Mouse (Mus musculus): ENCODE measurements around the gene Dnajb12. TPM values are rescaled to one million over a fixed set of nuclear protein-coding genes. Genes with fewer than 3 reads are reported as not detected.
"Not testable (repeated sequence)": the region's sequence is repeated elsewhere in the genome, so short reads cannot be mapped to it uniquely, and the experiment has no call there.

Gene Dnajb12
- polyA plus RNA-seq, 1 experiment from 2014 or later: 16.9 TPM

- Histone ChIP-seq H3K9me3 (replicated peaks) (0 out of 2 replicates have a peak, but pooled peaks cover 4% of the 10 kb centered on the region), H3K27ac (no peak overlapping the region), H3K9ac (no peak overlapping the region), H3K4me1 (peaks cover 2% of the 10 kb centered on the region), H3K4me3 (no peak overlapping the region), H3K36me3 (ENCODE audit: poor library complexity, severe bottlenecking) (no peaks in the 10 kb centered on the region), H3K27me3 (no peaks in the 10 kb centered on the region), H3K4me2 (no peak overlapping the region)
- no peak for ATAC-seq
- WGBS: 82% methylated on average over 5 of the region's 5 CpGs
Observed at GRCm38 (mm10) chr10:59873613-59874012, 5.7 kb upstream of the Dnajb12 start.

DNA sequence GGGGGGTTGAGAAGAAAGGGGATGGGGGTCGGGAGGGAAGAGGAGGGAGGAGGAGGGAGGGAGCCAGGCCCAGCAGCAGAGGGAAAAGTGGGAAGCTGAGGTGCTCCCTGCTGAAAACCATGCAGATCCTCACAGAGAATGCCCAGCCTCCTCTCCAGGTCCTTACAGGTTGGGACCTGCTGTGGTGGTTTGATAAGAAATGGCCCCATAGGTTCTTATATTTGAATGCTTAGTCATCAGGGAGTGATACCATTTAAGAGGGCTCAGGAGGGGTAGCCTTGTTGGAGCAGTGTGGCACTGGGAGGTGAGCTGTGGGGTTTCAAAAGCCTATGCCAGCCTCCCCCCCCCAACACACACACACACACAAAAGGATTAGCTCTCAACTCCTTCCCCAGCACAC, 4.0 kb upstream of the Dnajb12 start:
- no peaks in the 10 kb centered on the region for H3K36me3 ChIP-seq (ENCODE audit: poor library complexity, severe bottlenecking)
- no peak for ATAC-seq
- H3K4me3 ChIP-seq: no peak overlapping the region
- H3K9ac ChIP-seq: no peak overlapping the region
- no peak overlapping the region for H3K27ac ChIP-seq
- H3K4me1 ChIP-seq: peaks cover 7% of the 10 kb centered on the region
- WGBS: 25% methylated on average over 1 of the region's 1 CpGs
- no peak overlapping the region for H3K4me2 ChIP-seq
- no peaks in the 10 kb centered on the region for H3K27me3 ChIP-seq
- H3K9me3 ChIP-seq (replicated peaks): 0 out of 2 replicates have a peak, but pooled peaks cover 4% of the 10 kb centered on the region

DNA sequence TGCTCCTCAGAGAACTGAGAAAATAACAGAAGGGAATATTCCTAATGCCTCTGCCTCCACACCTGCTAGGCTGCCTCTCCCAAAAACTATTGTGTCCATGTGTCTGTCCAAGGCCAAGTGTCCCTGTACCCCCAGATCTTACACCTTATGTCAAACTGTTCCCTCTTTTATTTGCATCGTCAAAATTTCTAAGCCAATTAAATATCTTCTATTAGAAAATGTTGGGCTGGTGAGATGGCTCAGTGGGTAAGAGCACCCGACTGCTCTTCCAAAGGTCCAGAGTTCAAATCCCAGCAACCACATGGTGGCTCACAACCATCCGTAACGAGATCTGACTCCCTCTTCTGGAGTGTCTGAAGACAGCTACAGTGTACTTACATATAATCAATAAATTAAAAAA, 2.7 kb upstream of the Dnajb12 start:
- peaks cover 15% of the 10 kb centered on the region for H3K4me1 ChIP-seq

GRCm38 (mm10) chr10:59877421-59878117, 1.8 kb upstream of the Dnajb12 start:
- ATAC-seq: no peak
- WGBS: 73% methylated on average over 15 of the region's 15 CpGs
- no peak overlapping the region for H3K4me2 ChIP-seq
- H3K9me3 ChIP-seq (replicated peaks): no peaks in the 10 kb centered on the region
- H3K27me3 ChIP-seq: no peaks in the 10 kb centered on the region
- no peak overlapping the region for H3K27ac ChIP-seq
- H3K4me1 ChIP-seq: peaks cover 15% of the 10 kb centered on the region
- no peak overlapping the region for H3K4me3 ChIP-seq
- no peaks in the 10 kb centered on the region for H3K36me3 ChIP-seq (ENCODE audit: poor library complexity, severe bottlenecking)
- H3K9ac ChIP-seq: no peak overlapping the region

More for the DNA sequence above, 2.7 kb upstream of the Dnajb12 start:
- H3K36me3 ChIP-seq (ENCODE audit: poor library complexity, severe bottlenecking); H3K9me3 ChIP-seq (replicated peaks); H3K9ac ChIP-seq; H3K27me3 ChIP-seq; ATAC-seq; H3K27ac ChIP-seq; H3K4me3 ChIP-seq; H3K4me2 ChIP-seq: not testable (repeated sequence)
- 95% methylated on average over 4 of the region's 4 CpGs for WGBS

GRCm38 (mm10) chr10:59878823-59879222, 533 bp upstream of the Dnajb12 start:
- Histone ChIP-seq H3K4me3 (peak overlapping the region; percentile 90), H3K4me2 (peak overlapping the region; percentile 89), H3K27ac (peak overlapping the region; percentile 100; the same call in 1 of the 2 replicates), H3K4me1 (peaks cover 15% of the 10 kb centered on the region), H3K9ac (peak overlapping the region; percentile 95), H3K9me3 (replicated peaks) (no peaks in the 10 kb centered on the region), H3K27me3 (no peaks in the 10 kb centered on the region), H3K36me3 (ENCODE audit: poor library complexity, severe bottlenecking) (peaks cover 3% of the 10 kb centered on the region; the same call in 1 of the 2 replicates)
- 24% methylated on average over 5 of the region's 5 CpGs for WGBS
- 0 out of 2 replicates have a peak, but pooled peaks have one; percentile 1 for ATAC-seq

DNA sequence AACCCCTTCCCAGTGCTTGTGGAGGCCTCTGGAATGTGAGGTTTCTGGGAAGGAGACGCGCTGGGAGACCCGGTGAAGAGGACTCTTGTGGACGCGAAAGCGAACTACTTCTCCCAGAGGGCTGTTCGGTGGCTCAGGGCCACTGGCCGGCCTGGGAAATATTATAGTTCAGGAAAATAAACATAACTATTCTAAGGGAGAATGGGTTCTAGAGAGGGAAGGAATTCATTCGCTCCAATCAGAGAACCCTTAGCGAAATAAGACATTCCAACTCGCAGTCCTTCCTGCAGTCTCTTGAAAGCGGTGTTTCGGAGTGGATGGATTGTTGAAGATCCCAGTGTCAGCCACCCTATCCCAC, 652 bp downstream of the Dnajb12 start:
- H3K9me3 ChIP-seq (replicated peaks): no peaks in the 10 kb centered on the region
- H3K27ac ChIP-seq: peak overlapping the region; percentile 100
- H3K36me3 ChIP-seq (ENCODE audit: poor library complexity, severe bottlenecking): peaks cover 15% of the 10 kb centered on the region; the same call in 1 of the 2 replicates
- H3K27me3 ChIP-seq: no peaks in the 10 kb centered on the region
- WGBS: under 1% methylated on average over 13 of the region's 13 CpGs
- ATAC-seq: peak; percentile 67; the same call in 1 of the 2 replicates
- peak overlapping the region; percentile 89 for H3K4me2 ChIP-seq
- peak overlapping the region; percentile 95 for H3K9ac ChIP-seq
- peaks cover 15% of the 10 kb centered on the region for H3K4me1 ChIP-seq
- H3K4me3 ChIP-seq: peak overlapping the region; percentile 90

DNA sequence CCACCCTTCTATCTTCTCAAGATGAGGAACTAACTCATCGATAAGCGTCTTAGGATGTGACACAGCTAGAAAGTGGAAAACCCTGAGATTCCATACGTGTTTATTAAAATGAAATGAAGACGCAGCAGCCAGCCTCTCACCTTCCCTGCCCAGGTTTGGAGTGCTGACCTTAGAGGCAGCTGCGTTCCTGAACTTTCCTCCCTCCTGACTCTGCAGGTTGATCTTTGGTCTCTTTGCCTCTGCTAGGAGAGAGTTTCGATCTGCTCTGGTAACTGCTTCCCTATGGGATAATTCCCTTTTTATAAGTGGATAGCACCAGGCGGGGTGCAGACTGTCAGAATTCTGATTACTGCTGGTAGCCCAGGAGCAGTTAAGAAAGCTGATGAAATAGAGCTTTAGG, 1.5 kb downstream of the Dnajb12 start:
- peaks cover 15% of the 10 kb centered on the region for H3K4me1 ChIP-seq
- H3K9ac ChIP-seq: peak overlapping the region; percentile 95
- WGBS: 94% methylated on average over 7 of the region's 7 CpGs
- no peaks in the 10 kb centered on the region for H3K9me3 ChIP-seq (replicated peaks)
- H3K4me2 ChIP-seq: peak overlapping the region; percentile 89
- no peak overlapping the region for H3K27ac ChIP-seq
- no peak for ATAC-seq
- peak overlapping the region; percentile 90 for H3K4me3 ChIP-seq
- peaks cover 19% of the 10 kb centered on the region; the same call in 1 of the 2 replicates for H3K36me3 ChIP-seq (ENCODE audit: poor library complexity, severe bottlenecking)
- no peaks in the 10 kb centered on the region for H3K27me3 ChIP-seq

GRCm38 (mm10) chr10:59884327-59885173, 5.2 kb downstream of the Dnajb12 start:
- ATAC-seq: no peak
- Histone ChIP-seq H3K36me3 (ENCODE audit: poor library complexity, severe bottlenecking) (peaks cover 19% of the 10 kb centered on the region; the same call in 1 of the 2 replicates), H3K4me3 (no peak overlapping the region), H3K27ac (no peak overlapping the region; the same call in 1 of the 2 replicates), H3K4me2 (no peak overlapping the region), H3K9me3 (replicated peaks) (no peaks in the 10 kb centered on the region), H3K27me3 (no peaks in the 10 kb centered on the region), H3K4me1 (peaks cover 10% of the 10 kb centered on the region), H3K9ac (0 out of 2 replicates have a peak overlapping the region, but pooled peaks have one; percentile 5)
- 87% methylated on average over 10 of the region's 10 CpGs for WGBS

DNA sequence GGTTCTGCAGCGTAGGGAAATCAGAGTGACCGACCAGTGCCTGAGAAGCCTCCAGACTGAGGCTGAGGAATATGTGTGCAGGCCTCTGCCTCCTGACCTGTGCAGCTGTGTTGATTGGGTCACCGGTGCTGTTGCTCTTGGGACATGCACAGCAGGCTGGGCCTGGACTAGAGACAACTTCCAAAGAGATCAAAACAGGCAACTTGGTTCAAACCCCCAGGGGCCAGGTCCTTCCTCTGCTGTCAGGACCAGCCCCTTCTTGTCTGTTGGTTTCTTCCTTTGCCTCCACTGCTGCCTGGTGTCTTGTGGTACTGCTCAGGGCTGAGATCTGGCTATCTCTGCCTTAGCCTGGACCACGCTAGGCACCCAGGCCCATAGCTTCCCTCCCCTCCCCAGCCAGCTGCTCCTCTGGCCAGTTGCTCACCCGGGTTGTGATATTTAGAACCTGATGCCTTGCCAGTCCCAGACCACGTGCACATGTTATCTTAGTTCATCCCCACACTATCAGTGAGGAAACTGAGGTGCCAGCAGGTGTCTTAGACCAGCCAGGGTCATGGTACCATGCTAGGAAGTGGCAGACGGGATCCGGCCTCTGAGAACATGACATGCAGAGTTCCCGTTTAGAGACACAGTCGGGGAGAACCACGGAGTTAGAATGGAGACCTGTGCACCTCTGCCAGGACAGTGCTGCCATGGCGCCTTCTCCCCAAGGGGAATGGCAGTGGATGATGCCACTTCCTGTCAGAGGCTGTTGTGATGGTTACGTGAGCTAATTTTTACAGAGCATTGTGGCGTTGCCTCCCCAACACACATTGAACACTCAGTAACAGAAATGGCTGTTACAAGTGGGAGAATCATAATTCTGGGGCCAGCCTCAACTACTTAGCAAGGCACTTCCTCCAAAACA, 6.1 kb downstream of the Dnajb12 start:
- Histone ChIP-seq H3K4me1 (peaks cover 14% of the 10 kb centered on the region), H3K27me3 (no peaks in the 10 kb centered on the region), H3K27ac (no peak overlapping the region), H3K4me3 (no peak overlapping the region), H3K4me2 (no peak overlapping the region), H3K9me3 (replicated peaks) (no peaks in the 10 kb centered on the region), H3K9ac (no peak overlapping the region), H3K36me3 (ENCODE audit: poor library complexity, severe bottlenecking) (peaks cover 26% of the 10 kb centered on the region)
- no peak for ATAC-seq
- WGBS: 92% methylated on average over 14 of the region's 14 CpGs

DNA sequence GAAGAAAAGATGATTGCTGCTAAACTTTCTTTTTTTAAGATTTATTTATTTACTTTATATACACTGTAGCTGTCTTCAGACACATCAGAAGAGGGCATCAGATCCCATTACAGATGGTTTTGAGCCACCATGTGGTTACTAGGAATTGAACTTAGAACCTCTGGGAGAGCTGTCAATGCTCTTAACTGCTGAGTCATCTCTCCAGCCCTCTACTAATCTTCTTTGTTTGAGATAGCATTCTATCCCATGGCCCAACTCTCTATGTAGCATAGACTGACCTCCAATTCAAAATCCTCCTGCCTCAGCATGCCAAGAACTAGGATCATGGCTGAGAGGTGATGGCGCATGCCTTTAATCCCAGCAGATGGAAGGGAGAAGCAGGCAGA, 6.7 kb downstream of the Dnajb12 start:
- Histone ChIP-seq H3K36me3 (ENCODE audit: poor library complexity, severe bottlenecking) (peaks cover 32% of the 10 kb centered on the region), H3K4me3 (no peak overlapping the region), H3K4me1 (peaks cover 9% of the 10 kb centered on the region), H3K4me2 (no peak overlapping the region), H3K27me3 (no peaks in the 10 kb centered on the region), H3K27ac (no peak overlapping the region), H3K9ac (no peak overlapping the region), H3K9me3 (replicated peaks) (no peaks in the 10 kb centered on the region)
- WGBS: 97% methylated on average over 1 of the region's 1 CpGs
- ATAC-seq: no peak

DNA sequence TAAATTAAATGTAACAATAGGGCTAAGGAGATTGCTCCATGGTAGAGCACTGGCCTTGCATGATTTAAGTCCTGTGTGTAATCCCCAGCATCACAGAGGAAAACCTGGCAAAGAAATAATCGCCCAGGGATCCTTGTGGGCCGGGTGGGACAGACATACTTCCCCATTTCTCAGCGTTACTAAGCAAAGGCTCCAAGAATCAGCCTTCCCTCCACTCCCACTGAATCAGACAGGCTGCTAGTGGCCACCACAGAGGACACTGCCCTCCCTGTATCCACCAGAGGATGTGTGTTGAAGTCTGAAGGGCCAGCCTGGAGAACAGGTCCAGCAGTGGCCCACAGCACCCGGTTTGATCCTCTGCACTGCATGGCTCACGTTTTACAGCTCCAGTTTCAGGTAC, 8.1 kb downstream of the Dnajb12 start:
- Histone ChIP-seq H3K4me3 (no peak overlapping the region), H3K4me2 (no peak overlapping the region), H3K9me3 (replicated peaks) (no peaks in the 10 kb centered on the region), H3K27ac (no peak overlapping the region), H3K9ac (no peak overlapping the region), H3K27me3 (no peaks in the 10 kb centered on the region), H3K4me1 (peaks cover 9% of the 10 kb centered on the region; the same call in 1 of the 2 replicates), H3K36me3 (ENCODE audit: poor library complexity, severe bottlenecking) (peaks cover 45% of the 10 kb centered on the region)
- no peak for ATAC-seq
- 92% methylated on average over 5 of the region's 5 CpGs for WGBS
